Mouse (Mus musculus) left cerebral cortex, adult 8-10 months (tissue): ENCODE measurements around the gene Grrp1. TPM values are rescaled to one million over a fixed set of nuclear protein-coding genes. Genes with fewer than 3 reads are reported as not detected.

Experiments
- DNase-seq, 2 experiments: peaks; one replicate each; pipeline ENCODE4 v3.0.0; 2022; ENCODE audit warnings: low spot score in 2 of 2
- total RNA-seq, 4 experiments: library from RNA; stranded (reverse); gene quantifications; 2 replicates each; pipeline ENCODE4 v1.2.4; 2022

Grrp1 gene
- total RNA-seq, 4 experiments from 2014 or later, result 2.6 to 4.3 (median 3.5) TPM

DNA sequence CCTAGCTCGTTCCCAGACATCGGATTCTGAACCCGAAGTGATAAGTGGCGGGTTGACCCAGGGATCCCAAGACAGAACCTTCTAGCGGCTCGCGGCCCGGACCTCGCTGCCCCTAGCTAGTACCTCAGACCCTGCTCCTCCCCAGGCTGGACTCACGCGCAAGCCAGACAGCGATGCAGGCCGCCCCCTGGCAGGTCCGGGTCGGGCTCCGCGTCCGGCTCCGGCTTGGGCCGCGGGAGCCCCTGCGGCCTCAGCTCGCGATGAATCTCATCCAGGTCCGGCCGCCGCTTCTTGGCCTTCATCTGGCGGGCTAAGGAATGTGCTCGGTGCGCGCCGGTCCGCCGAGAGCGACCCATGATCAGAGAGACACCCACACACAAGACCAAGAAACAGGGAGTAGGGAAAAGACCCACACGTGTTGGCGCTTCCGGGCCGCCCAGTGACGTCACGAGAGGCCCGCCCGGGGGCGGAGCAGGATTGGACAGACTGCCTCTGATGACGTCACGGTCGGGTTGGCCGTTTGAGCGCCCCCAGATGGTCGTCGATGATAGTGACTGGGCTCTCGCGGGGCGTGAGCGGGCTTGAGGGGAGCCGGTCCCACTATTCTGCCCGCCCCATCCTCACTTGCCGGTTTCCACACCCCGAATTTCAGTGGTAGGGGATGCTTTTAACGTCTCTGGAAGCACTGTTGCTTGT lies 8.6 kb downstream of the Grrp1 start, which contains the start of gene Zfp593:
Zfp593 (minus strand) TSS at position 445 of the 696 bp plus-strand sequence.
- peak; percentile 91 to 92 for DNase-seq

DNA sequence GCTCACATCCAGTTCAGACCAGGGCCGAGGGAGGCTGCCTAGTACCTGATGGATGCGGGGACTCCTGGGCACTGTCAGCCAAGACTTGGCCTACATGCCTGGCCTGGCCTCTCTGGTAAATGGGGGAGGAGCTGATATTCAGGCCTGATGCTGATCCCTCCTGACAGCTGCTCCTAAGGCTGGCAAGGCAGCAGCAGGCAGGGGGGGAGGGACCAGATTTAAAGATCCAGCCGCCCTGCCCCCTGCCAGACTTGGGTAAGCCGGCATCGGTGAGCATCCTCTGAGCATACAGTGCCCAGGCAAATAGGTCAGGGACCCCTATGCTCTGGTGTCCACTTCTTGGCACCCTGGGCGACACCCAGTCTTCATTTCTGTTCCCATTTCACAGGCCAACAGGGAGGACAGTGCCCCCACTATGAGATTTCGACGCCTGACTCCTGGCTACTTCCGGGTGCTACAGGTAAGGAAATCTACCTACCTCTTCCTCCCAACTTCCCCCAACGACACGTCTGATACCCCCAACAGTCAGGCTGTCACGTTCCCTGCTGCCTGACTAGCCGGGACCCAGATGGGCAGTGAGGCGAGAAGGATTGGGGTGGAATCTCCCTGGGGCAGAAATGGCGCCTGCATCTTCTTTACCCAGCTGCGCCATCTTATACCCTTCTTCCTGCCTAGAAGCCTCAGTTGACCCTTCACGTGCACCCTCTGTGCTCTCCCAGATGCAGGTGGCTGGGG lies 10.2 kb downstream of the Grrp1 start, which contains the start of gene E130218I03Rik:
E130218I03Rik (plus strand) TSS at position 147 of the 735 bp plus-strand sequence.
- DNase-seq, result no peak

DNA sequence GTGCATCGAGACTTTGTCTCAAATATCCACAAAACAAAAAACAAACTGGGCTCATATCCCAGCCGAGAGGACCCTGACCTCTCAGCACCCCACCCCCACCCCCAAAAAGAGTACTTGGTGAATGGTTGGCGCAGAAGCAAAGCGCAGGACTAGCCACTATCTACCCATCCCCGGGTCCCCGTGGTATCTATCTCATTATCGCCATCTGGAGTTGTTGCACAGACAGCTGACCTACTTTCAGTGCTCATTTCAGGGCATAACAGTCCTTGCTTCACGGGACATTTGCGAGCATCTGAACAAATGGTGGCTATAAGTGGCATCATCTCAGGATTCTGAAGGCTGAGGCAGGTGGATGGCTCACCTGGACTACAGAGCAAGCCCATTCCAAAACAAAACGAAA lies 15.2 kb downstream of the Grrp1 start:
- no peak for DNase-seq

DNA sequence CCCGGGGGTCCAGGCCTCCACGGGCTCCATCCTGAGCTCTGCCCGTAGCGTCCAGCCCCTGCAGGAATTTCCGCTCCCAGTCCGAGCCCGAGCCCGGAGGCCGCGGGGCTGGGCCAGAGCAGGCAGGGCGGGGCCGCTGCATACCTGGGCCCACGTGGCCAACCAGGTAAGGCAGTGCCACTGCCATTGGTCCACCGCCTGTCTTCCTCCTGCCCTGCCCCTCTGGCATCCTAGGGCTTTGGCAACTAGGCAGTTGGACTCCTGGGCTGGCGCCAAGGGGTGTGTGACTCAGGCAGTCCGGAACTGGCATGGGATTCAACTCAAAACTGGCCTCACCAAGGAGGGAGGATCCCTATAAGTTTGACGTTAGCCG lies 15.6 kb downstream of the Grrp1 start, which contains the start of gene Cnksr1:
Cnksr1 (minus strand) TSS at position 121 of the 373 bp plus-strand sequence.
- DNase-seq, result no peak

DNA sequence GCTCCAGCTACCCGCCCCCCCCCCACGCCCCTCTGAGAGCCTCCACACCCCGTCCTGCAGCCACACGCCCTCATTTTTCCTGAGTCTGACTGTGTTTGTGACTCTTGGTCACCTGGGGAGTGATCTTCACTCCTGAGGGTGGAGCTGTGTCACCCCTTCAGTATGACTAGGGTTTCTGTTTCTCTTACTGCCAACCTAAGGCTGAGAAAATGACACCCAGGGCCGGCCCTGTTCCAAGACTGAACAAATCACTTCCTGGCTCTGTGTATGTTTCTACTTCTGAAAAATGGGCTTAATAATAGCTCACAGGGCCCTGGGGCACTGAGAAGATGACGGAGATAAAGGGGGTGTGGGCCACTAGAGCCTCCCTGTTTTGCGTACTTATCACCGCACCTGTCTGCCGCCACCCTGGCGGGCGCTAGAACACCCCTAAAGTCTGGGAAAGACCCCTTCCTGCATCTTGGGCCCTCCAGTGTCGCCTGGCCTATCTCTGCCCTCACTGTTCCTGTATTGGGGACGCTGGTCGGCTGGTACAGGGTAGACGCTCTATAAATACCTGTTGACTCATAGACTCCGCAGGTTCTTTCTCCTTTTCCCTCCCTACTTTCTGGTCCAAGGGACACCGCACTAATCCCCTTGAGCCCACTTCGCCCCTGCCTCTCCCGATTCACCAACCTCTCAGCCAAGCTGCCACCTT lies 16.2 kb downstream of the Grrp1 start:
- no peak for DNase-seq

DNA sequence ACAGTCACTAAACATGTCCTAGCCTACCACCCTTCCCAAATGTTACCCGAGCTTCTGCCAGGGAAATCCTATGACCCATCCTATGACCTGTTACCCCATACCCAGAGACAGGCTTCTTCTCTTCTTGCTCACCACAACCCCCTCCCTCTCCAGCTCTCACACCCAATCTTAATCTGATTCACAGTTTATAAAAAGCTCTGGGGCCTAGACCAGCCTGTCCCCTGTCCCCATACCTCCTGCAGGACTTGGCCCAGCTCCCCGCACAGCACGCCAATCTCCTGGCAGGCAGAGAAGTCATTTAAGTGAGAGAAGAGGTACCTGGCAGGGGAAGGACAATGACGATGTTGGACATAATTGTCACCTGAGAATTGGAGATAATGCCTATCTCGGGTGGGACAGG lies 19.0 kb downstream of the Grrp1 start:
- no peak for DNase-seq

DNA sequence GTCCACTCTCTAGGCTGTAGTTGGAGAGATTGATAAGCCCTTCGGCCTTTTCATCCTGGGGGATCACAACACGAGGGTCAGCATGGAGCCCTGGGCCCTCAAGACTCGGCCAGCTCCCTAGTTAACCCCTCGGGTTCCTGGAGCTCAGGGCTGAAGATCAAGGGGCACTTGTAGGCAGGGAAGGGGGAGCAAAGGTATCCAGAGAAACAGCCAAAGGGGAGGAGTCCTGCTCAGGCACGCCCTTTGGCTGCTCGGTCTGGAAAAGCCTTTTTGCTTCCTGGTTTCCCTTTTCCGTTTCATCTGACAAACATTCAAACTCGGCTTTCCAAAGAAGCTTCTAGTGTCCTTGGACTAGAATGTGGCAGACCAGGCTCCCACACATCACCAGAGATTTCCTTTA lies 23.5 kb downstream of the Grrp1 start:
- DNase-seq, result no peak

DNA sequence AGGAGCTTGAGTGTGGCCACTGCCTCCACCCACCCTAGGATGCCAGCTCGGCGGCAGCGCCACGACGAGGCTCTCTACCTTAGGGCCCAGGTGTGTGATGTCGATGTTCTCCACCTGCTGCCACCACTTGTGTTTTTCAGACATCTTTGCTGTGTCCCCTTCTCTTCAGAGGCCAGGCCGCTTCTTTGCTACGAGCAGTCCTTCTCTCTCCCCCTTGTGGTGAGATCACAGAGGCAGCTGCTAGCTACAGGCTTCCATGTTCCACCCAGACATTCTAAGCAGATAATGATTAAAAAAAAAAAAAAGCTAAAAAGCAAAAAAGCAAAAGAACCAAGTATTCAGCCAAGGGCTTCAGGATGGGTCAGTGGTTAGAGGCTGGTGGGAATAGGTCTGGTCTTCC lies 26.7 kb downstream of the Grrp1 start, which contains the start of gene Catsper4:
Catsper4 (minus strand) TSS at position 190 of the 400 bp plus-strand sequence.
- no peak for DNase-seq

DNA sequence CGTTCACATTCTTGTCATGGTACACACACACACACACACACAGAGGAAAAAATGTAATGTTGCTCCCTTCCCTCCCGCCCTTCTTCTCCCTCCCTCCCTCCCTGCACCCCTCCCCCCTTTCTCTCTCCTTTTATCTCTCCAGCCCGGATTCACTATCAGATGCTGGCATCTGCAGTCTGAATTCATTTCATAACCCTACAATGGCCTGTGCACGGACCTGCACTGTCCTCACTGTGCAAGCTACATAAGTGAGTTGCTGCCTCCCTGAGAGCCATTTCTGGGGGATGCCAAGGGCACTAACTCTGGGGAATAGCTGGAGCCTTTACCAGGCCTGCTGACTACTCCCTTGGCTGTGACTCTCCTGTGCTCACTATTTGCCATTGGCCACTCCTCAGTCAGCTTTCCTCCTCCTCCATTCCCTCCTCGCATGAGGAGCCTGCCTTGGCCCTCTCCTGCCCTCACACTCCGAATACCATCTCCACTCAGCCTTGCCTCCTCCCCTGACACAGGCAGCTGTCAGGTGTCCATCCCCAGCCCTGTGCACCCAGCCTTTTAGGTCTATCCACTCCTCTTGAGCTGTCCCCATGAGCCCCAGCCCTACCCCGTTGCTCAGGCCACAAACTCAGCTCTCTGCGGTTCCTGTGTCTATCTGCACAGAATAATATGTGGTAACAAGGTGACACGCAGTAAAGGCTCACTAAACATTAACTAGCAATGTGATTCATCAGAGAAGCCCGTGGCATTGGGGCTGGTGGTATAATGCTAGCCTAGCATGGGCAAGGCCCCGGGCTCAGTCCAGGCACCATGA lies 30.9 kb downstream of the Grrp1 start:
- DNase-seq, result no peak

DNA sequence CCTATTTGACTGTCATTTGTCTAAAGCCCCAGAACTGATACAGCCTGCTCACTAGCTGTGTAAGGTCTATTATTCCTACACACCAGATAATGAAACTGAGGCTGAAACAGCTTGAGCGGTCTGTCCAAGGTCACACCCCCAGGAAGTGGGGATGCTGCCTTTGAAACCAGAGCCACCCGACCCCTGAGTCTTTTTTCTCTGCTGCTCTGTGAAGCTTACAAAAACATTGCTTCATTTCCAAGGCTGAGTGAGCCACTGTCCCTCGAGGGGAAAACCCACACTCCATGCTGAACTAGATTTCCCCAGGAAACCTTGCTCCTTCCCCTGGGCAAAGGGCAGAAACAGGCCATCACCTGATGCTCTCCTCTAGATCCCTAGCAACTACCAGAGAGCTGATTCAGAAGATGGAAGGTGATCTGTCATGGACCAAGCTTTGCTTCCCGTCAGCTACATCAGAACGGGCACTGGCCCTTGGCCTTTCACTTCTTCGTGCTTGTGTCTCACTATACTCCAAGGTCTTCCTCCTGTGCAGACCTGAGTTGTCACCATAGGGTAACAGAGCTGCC lies 47.3 kb downstream of the Grrp1 start:
- no peak for DNase-seq

DNA sequence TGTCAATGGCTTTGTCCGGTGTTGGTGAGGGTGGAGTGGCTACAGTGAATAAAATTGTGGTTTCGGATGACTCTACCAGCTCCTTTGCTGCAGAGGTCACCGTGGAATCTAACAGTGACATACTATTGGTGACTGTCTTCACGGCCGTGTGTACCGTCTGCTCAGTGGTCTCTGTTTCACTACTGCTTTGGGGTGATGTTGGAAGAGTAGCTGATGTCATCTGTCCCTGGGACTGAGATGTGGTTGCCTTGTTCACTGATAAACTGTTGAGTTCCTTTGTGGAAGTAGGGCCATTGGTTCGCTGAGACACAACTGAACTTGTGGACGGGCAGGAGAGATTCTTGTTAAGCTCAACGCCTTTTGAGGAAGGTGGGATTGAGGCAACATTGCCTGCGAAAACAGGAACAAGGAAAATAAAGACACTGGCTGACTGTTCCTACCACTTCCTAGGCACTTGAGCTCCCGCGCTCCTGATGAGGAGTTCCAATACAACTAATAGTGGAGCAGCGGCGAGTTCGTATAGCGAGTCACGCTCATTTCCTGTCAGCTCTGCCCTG lies 50.5 kb downstream of the Grrp1 start:
- no peak for DNase-seq

DNA sequence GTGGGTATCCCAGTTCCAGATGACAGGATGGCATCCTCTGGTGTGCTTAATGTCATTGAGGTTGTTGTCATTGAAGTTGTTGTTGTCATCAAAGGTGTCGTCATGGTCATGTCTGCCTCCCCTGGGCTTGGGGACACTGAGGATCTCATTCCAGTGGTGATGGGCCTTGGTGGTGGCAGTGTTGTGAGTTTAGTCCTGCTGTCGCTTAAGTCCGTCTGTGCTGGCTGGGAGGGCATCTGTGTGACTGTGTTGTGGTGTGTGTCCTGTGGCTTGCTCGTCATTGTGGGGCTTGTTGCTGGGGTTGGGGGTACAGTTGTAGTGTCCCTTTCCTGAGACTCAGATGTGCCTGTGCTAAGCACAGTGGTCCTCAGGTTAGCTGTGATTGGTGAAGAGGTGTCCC lies 51.0 kb downstream of the Grrp1 start, which contains the start of gene Gm7534:
Gm7534 (minus strand) TSS at position 101 of the 400 bp plus-strand sequence.
- DNase-seq, result no peak

Other genes starting within 250 kb of the Grrp1 start
- gene Lin28a, start 235.3 kb downstream of the Grrp1 start, total RNA-seq, result not detected
- not detected for gene Zfp683, start 200.3 kb downstream of the Grrp1 start, total RNA-seq
- gene Crybg2, start 193.3 kb downstream of the Grrp1 start, total RNA-seq, result 1 to 10 TPM; 3.6 to 6.8 (median 5.8) TPM
- gene Cd52, start 159.0 kb downstream of the Grrp1 start, total RNA-seq, result 10 to 100 TPM in 2 of 4 experiments, 1 to 10 TPM in 2; 2.5 to 32.5 (median 12.8) TPM
- gene Ubxn11, start 151.5 kb downstream of the Grrp1 start, total RNA-seq, result 10 to 100 TPM; 33.5 to 51.3 (median 43.0) TPM
- gene Sh3bgrl3, start 125.3 kb downstream of the Grrp1 start, total RNA-seq, result 100 to 1,000 TPM; 192 to 255 (median 224) TPM
- gene Cep85, start 67.0 kb downstream of the Grrp1 start, total RNA-seq, result 10 to 100 TPM; 17.1 to 18.7 (median 17.7) TPM
- not detected for gene Gm7534, start 51.1 kb downstream of the Grrp1 start, total RNA-seq
- not detected for gene Catsper4, start 26.7 kb downstream of the Grrp1 start, total RNA-seq
- gene Cnksr1, start 15.7 kb downstream of the Grrp1 start, total RNA-seq, result under 1 TPM in 3 of 4 experiments, not detected in 1; 0.36 to 0.74 (median 0.57) TPM
- not detected for gene E130218I03Rik, start 10.4 kb downstream of the Grrp1 start, total RNA-seq
- gene Zfp593, start 8.5 kb downstream of the Grrp1 start, total RNA-seq, result 10 to 100 TPM; 10.9 to 12.1 (median 11.3) TPM
- gene Gm30191, start 7.2 kb downstream of the Grrp1 start, total RNA-seq, result not detected
- 10 to 100 TPM; 15.8 to 22.4 (median 19.3) TPM for gene Pdik1l, start 33.8 kb upstream of the Grrp1 start, total RNA-seq
- under 1 TPM; 0.28 to 0.70 (median 0.53) TPM for gene Trim63, start 61.0 kb upstream of the Grrp1 start, total RNA-seq
- gene Slc30a2, start 89.1 kb upstream of the Grrp1 start, total RNA-seq, result under 1 TPM in 2 of 4 experiments, not detected in 2; 0.16 to 0.23 TPM
- 10 to 100 TPM; 42.7 to 51.5 (median 47.1) TPM for gene Extl1, start 129.7 kb upstream of the Grrp1 start, total RNA-seq
- gene Pafah2, start 142.2 kb upstream of the Grrp1 start, total RNA-seq, result 1 to 10 TPM; 5.8 to 8.7 (median 6.8) TPM
- 1,000 to 10,000 TPM in 1 of 4 experiments, 100 to 1,000 TPM in 3; 935 to 1,017 (median 942) TPM for gene Stmn1, start 214.2 kb upstream of the Grrp1 start, total RNA-seq
- 10 to 100 TPM; 58.1 to 64.3 (median 61.1) TPM for gene Paqr7, start 242.6 kb upstream of the Grrp1 start, total RNA-seq